Mouse (Mus musculus): ENCODE measurements around the gene Iqgap1.

The Iqgap1 gene

DNA sequence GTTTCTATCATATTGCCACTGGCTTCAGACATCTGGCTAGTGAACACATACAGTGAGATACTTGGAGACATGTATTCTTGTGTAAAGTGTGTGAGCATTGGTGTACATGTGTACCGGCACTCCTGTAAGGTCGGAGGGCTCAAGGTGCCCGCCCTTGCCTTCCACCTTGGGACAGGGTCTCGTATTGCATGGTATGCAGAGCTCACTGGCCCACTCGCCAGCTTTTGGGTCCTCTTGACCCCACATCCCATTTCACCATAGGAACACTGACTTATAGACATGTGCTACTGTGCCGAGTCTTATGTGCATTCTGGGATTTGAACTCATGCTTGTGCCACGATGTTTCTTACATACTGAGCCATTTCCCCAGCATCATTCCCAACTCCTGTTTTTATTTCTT, 115.4 kb downstream of the Iqgap1 start:
- DNase-seq = no peak

DNA sequence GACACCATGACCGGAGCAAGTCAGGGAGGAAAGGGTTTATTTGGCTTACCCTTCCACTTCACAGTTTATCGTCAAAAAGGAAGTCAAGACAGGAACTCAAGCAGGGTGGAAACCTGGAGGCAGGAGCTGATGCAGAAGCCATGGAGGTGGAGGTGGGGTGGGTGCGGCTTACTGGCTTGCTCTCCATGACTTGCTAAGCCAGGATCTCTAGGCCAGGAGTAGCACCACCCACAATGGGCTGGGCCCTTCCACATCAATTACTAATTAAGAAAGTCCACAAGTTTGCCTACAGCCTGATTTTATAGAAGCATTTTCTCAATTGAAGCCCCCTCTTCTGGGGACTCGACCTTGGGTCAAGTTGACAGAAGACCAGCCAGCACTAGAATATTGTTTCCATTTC, 121.7 kb downstream of the Iqgap1 start:
- DNase-seq = no peak

- no peak for DNase-seq
These were observed 123.3 kb downstream of the Iqgap1 start for GRCm38 (mm10) chr7:80702510-80702909.

GRCm38 (mm10) chr7:80699709-80700108, 126.1 kb downstream of the Iqgap1 start:
- no peak for DNase-seq

GRCm38 (mm10) chr7:80698940-80699339, 126.8 kb downstream of the Iqgap1 start:
- DNase-seq = no peak

DNA sequence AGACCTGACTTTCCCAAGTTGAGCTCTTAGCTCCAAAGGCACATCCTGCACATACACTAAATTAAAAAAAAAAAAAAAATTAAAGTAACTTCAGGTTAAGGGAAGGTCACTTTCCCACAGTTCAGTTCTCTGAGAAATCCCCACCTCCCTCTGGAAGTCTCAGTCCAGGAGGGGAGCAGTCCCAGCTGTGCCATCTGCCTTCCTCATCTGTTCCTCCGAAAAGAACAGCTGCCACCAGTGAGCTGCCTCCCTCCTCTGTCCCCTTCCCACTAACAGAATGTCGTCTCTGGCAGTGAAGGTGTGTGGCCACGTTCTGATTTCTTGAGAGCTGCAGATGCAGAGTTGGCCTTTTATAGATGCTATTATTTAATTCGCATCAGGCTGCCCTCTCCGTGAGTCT, 127.9 kb downstream of the Iqgap1 start:
- no peak for DNase-seq

DNA sequence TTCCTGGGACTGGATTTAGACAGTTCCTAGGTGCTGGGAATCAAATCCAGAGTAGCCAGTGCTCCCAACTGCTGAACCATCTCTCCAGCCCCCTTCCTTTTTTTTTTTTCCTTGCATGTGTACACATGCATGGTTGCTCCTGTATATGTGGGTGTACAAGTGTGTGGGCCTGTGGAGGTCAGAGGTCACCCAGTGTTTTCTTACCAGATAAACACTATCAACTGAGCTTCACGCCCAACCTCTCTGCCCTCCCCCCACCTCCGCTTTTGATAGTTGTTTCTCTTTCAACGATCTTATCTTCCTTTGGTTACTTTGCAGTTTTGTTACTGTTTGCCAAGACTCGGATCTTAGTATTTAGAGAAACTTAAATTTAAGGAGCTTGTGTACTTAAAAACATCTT, 128.9 kb downstream of the Iqgap1 start:
- no peak for DNase-seq

- DNase-seq = no peak
These were observed 129.4 kb downstream of the Iqgap1 start for GRCm38 (mm10) chr7:80696334-80696733.

GRCm38 (mm10) chr7:80692472-80692871, 133.3 kb downstream of the Iqgap1 start:
- DNase-seq = no peak

- DNase-seq = no peak
These were observed 134.6 kb downstream of the Iqgap1 start for GRCm38 (mm10) chr7:80691131-80691530.

DNA sequence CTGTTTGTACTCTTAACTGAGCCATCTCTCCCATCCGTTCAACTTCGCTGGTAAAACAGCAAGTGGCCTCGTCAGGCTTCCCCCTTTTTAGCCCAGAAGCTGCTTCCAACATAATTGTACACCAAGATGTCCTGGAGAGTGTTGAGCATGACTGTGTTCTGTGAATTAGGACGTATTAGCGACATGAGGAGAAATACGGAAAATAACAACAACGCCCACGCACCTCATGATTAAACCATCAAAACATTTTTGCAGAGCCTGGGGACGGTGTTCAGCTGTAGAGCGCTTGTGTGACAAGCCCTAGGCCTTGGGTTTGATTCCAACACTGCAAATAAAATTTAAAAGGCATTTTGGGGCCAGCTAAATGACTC, 136.6 kb downstream of the Iqgap1 start:
- DNase-seq = peak; percentile 14 to 15

- DNase-seq = peak; percentile 75
These were observed 137.1 kb downstream of the Iqgap1 start, which contains the start of gene Crtc3 for GRCm38 (mm10) chr7:80688556-80689220. TSS of gene Crtc3 (minus strand) at chr7:80688877.

DNA sequence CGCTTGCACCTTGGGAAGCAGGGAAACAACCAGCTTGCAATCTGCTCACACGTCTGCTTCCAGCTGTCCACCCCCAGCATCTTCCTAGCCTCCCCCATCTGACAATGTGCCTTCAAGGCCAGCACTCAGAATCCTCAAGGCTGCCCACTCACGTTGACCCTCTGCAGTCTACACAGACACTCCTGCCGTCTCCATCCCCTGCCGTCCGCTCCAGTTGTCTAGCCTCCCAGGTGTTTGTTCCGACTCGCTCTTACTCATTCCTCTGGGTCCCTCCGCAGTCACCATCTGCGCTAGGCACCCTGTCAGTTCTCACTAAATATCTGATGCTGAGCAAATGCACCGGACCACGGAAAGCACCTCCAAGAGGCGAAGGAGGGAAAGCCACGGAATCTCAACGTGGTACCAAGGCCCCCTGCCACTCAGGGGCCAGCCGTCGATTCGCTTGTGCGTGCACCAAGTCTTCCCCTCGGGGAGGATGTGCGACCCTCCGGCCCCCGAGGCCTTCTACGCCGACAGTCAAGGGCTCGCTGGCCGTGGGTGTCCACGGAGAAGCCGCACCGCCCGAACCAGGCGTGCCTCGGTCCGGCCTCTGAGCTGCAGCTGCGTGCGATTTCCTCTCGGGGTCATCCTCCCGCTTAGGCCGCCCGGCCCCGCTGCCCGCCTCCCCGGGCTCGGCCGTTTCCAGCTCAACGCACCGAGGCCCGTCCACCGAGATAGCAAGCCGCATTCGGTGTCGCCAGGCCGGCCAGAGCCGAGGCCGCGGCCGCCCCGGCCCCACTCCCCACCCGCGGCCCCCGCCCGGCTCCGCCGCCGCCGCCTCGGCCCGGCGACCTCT, 137.8 kb downstream of the Iqgap1 start:
- peak; percentile 58 to 62 for DNase-seq

GRCm38 (mm10) chr7:80685639-80686038, 140.1 kb downstream of the Iqgap1 start:
- DNase-seq = no peak

DNA sequence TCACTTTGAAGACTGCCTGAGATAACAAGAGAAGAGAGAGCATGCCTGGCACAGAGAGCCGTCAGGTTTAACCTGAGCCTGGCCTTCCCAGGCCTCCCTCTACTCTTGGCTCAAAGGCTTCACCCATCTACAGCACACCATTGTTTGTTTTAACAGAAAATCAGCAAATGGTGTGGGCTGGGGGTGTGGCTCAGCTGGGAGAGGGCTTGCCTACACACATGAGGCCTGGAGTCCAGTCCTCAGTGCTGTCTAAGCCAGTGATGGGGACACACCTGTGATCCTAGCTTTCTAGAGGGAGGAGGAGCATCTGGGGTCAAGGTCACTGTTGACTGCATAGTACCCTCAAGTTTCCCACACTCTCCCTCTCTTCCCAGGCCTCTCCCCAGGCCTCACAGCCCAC, 143.1 kb downstream of the Iqgap1 start:
- no peak for DNase-seq

DNA sequence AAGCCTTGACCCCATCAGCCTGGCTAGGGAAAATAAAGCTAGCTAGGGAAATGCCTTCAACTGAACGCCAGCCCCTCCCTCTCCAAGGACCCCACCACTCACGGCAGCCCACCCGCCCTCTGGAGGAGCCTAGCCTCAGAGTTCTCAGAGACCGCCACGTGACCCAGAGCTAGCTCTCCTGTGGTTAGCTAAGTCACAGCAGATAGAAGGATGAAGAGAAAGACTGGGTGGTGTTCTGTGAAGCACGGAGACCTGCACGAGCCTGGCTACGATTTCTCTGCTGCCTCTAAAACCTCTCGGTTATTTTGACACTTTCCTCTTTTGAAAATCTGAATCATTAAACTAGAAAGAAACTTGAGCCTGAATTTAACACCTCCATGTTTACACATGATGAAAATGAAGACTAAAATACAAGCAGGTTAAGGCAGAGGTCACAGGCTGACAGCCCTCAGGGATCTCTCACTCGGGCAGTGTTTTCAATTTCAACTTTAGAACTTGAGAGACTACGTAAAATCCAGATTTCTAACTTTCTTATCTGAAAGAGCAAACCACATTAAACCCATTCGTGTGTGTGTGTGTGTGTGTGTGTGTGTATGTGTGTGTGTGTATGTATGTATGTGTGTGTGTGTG, 145.4 kb downstream of the Iqgap1 start:
- DNase-seq = no peak

DNA sequence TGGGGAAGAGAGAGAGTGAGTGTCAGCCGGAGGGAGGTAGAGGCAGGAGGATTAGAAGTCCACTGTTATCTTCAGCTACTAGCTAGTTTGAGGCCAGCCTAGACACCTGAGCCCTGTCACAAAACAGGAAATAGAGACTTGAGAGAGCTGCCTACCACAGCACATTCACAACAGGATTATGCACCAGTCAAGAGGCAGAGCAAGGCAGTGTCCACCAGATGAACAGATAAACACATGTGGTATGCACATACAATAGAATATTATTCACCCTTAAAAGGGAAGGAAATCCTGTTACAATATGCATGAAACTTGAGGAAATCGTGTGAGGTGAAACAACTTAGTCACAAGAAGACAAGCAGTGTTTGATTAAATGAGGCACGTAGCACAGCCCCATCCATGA, 153.5 kb downstream of the Iqgap1 start:
- no peak for DNase-seq

GRCm38 (mm10) chr7:80670889-80671288, 154.9 kb downstream of the Iqgap1 start:
- no peak for DNase-seq

DNA sequence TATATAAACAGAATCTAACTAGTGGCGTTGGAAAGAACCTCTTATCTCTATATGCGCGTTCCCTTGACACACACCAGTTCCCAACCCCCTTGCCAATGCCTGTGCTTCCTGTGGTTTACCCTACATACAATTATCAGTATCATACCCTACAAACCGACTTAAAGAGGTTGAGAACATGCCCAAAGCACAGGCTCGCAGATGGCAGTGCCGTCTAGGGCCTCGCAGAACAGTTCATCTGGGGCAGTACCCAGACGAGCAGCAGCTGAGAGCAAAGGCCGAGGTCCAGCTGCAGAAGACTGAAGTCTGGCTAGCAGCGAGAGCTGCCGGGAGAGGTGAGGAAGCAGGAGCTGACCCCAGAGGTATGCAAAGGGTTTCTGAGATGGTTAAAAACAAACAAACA, 158.6 kb downstream of the Iqgap1 start:
- DNase-seq = no peak

GRCm38 (mm10) chr7:80666198-80666915, 159.4 kb downstream of the Iqgap1 start:
- DNase-seq = peak; percentile 21 to 48

Measured in lung, adult 18-20 months (tissue).